Mouse (Mus musculus) right cerebral cortex, postnatal 14 days (tissue): Measurements from ENCODE around the gene Tmem223.

Source experiments
- DNase-seq: peaks from one replicate; pipeline ENCODE4 v3.0.0; 2022

Tmem223 gene

GRCm38 (mm10) chr19:8747368-8747767 is 23.4 kb upstream of the Tmem223 start:
- no peak for DNase-seq

- no peak for DNase-seq
Observed at GRCm38 (mm10) chr19:8755652-8756051, 15.1 kb upstream of the Tmem223 start.

- DNase-seq: peak; percentile 93
Observed at GRCm38 (mm10) chr19:8756635-8757387, 14.0 kb upstream of the Tmem223 start, which contains the start of gene Nxf1. Nxf1 (plus strand) TSS chr19:8757073.

GRCm38 (mm10) chr19:8757471-8757998 is 13.3 kb upstream of the Tmem223 start:
- no peak for DNase-seq

GRCm38 (mm10) chr19:8758899-8759298 is 11.9 kb upstream of the Tmem223 start:
- DNase-seq: no peak

GRCm38 (mm10) chr19:8760757-8761156 is 10.0 kb upstream of the Tmem223 start:
- no peak for DNase-seq

GRCm38 (mm10) chr19:8763276-8763675 is 7.5 kb upstream of the Tmem223 start:
- DNase-seq: no peak

GRCm38 (mm10) chr19:8765562-8765961 is 5.2 kb upstream of the Tmem223 start:
- DNase-seq: no peak

GRCm38 (mm10) chr19:8772996-8773395 is 2.2 kb downstream of the Tmem223 start:
- no peak for DNase-seq

- DNase-seq: no peak
Observed at GRCm38 (mm10) chr19:8773409-8773808, 2.6 kb downstream of the Tmem223 start.

GRCm38 (mm10) chr19:8774086-8774835 is 3.5 kb downstream of the Tmem223 start, which contains the start of gene Tmem179b:
Tmem179b (minus strand) TSS chr19:8774467.
- peak; percentile 95 for DNase-seq

GRCm38 (mm10) chr19:8774951-8775421 is 4.2 kb downstream of the Tmem223 start:
- no peak for DNase-seq

- DNase-seq: peak; percentile 88
Observed at GRCm38 (mm10) chr19:8786008-8786781, 15.4 kb downstream of the Tmem223 start, which contains the start of gene Taf6l. Taf6l (minus strand) TSS chr19:8786417.

- DNase-seq: no peak
Observed at GRCm38 (mm10) chr19:8788521-8788920, 17.7 kb downstream of the Tmem223 start.

- no peak for DNase-seq
Observed at GRCm38 (mm10) chr19:8789171-8789570, 18.4 kb downstream of the Tmem223 start.

GRCm38 (mm10) chr19:8790171-8790570 is 19.4 kb downstream of the Tmem223 start:
- DNase-seq: no peak

GRCm38 (mm10) chr19:8798264-8798946 is 27.6 kb downstream of the Tmem223 start, which contains the start of gene Polr2g:
Polr2g (minus strand) TSS chr19:8798577.
- DNase-seq: peak; percentile 85

- no peak for DNase-seq
Observed at GRCm38 (mm10) chr19:8798947-8799315, 28.1 kb downstream of the Tmem223 start.

- peak; percentile 86 for DNase-seq
Observed at GRCm38 (mm10) chr19:8802130-8802821, 31.5 kb downstream of the Tmem223 start, which contains the start of gene Zbtb3. Zbtb3 (plus strand) TSS chr19:8802555.

- no peak for DNase-seq
Observed at GRCm38 (mm10) chr19:8803204-8803780, 32.5 kb downstream of the Tmem223 start.
